In the genomic region with DNA sequence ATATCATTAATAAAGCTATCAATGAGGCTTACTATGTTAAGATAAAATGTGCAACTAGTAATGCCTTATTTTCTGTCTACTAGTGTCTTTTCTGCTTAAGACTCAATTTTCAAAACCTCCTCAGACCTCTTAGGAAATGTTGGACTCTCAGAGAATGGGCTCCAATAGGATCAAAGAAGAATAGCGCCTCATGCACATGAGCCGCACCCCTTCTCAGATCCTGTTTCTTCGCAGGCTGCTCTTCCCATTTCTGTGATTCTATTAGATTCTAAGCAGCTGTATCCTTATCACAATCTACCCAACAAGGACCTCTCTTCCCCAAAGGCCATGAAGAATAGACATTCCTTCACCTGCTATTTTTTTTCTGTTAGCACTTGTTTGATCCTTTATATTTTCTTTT, we compare ENCODE assay signal across 16 mouse cellular contexts.
"Had no signal": no experiment of that assay in that cellular context is flagged by ENCODE, and none has a peak within 500 bp of the region (broad histone marks: within the 10 kb centered on the region; RNA-seq: fewer than 3 reads in every experiment).

No protein-coding gene starts in this region.

- H3K9me3 ChIP-seq: neural tube, embryonic 13.5 days; neural tube, embryonic 15.5 days; stomach, embryonic 15.5 days had no signal

- H3K4me1 ChIP-seq: neural tube, embryonic 13.5 days; neural tube, embryonic 15.5 days; stomach, embryonic 15.5 days had no signal

- H3K27me3 ChIP-seq: neural tube, embryonic 13.5 days; neural tube, embryonic 15.5 days; stomach, embryonic 15.5 days had no signal

- H3K4me3 ChIP-seq: neural tube, embryonic 13.5 days; neural tube, embryonic 15.5 days; stomach, embryonic 15.5 days had no signal

- DNase-seq: retina, postnatal 1 day; right cerebral cortex, adult 18-20 months; right cerebral cortex, postnatal 14 days; right cerebral cortex, postnatal 25 days; right cerebral cortex, postnatal 4 days; spleen, adult 18-20 months; thymus, adult 18-20 months; thymus, adult 2 months; thymus, postnatal 14 days; thymus, postnatal 25 days; thymus, postnatal 36 days; thymus, postnatal 4 days had no signal

- H3K27ac ChIP-seq: neural tube, embryonic 13.5 days; neural tube, embryonic 15.5 days; stomach, embryonic 15.5 days; stomach, postnatal 0 days had no signal
